ENCODE assay signal across 10 mouse cellular contexts in the genomic region with DNA sequence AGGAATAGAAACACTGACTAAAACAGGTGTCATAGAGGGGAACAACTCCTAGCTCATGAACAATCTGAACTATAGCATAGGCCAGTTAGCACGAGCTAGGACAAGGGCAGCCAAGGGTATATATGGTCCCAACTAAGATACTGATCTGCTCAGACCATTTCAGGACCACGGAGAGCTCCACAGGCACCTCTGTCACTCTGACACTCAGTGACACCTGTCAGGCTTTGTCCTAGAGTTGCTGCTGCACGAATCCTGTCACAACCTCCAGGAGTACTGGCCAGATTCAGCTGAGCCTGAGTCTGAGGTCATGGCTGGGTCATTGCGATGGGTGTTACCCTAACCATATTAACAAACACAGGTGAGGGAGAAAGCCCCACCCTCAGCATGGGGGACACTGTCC. TPM values are rescaled to one million over a fixed set of nuclear protein-coding genes. Genes with fewer than 3 reads are reported as not detected.
DNase-seq lines count a peak whose midpoint lies in the region; ATAC-seq and TF ChIP-seq lines count a peak whose summit lies in the region.
"Had no signal": no experiment of that assay in that cellular context is flagged by ENCODE, and none has a peak within 500 bp of the region (broad histone marks: within the 10 kb centered on the region; RNA-seq: fewer than 3 reads in every experiment).

No protein-coding gene starts in this region.

- ATAC-seq in lung, embryonic 14.5 days (ENCODE audit: insufficient read depth): no peak
- ATAC-seq in granulocyte monocyte progenitor cell, adult 5-6 weeks (replicated peaks; ENCODE audit: poor library complexity, severe bottlenecking): peak; percentile 50; the same call in 1 of the 2 replicates
- ATAC-seq in stomach, postnatal 0 days (ENCODE audit: low FRiP score, low TSS enrichment): peak; percentile 34; the same call in 1 of the 2 replicates

- no peak overlapping the region for H3K9ac ChIP-seq in lung, embryonic 14.5 days
- H3K9ac ChIP-seq in stomach, postnatal 0 days (ENCODE audit: low read length): no peak overlapping the region
- H3K9ac ChIP-seq: heart, embryonic 15.5 days had no signal

- H3K27ac ChIP-seq in lung, embryonic 14.5 days (ENCODE audit: low read depth): no peak overlapping the region
- H3K27ac ChIP-seq in stomach, postnatal 0 days (replicated peaks): no peak overlapping the region
- H3K27ac ChIP-seq: heart, embryonic 15.5 days; macrophage had no signal

- no peaks in the 10 kb centered on the region for H3K36me3 ChIP-seq in lung, embryonic 14.5 days (ENCODE audit: insufficient read depth)
- H3K36me3 ChIP-seq in stomach, postnatal 0 days (ENCODE audit: control insufficient read depth, insufficient read depth, low read length): peaks cover 2% of the 10 kb centered on the region; the same call in 1 of the 2 replicates
- H3K36me3 ChIP-seq: heart, embryonic 15.5 days had no signal

- H3K4me1 ChIP-seq in lung, embryonic 14.5 days (ENCODE audit: insufficient read depth): no peaks in the 10 kb centered on the region
- H3K4me1 ChIP-seq in lung, adult 2 months (ENCODE audit: control insufficient read depth, insufficient read depth, low read length): no peaks in the 10 kb centered on the region
- H3K4me1 ChIP-seq in stomach, postnatal 0 days (replicated peaks; ENCODE audit: control insufficient read depth, insufficient read depth): no peaks in the 10 kb centered on the region
- H3K4me1 ChIP-seq: heart, embryonic 15.5 days had no signal

- H3K4me3 ChIP-seq in lung, embryonic 14.5 days (ENCODE audit: low read depth, low read length): no peak overlapping the region
- H3K4me3 ChIP-seq in lung, adult 2 months (replicated peaks; ENCODE audit: extremely low read depth, low read depth, low read length): no peak overlapping the region
- no peak overlapping the region for H3K4me3 ChIP-seq in stomach, postnatal 0 days (ENCODE audit: low read depth, low read length)
- H3K4me3 ChIP-seq: heart, embryonic 15.5 days had no signal

- H3K4me2 ChIP-seq in lung, embryonic 14.5 days: no peak overlapping the region
- no peak overlapping the region for H3K4me2 ChIP-seq in stomach, postnatal 0 days (replicated peaks; ENCODE audit: low read depth)
- H3K4me2 ChIP-seq: heart, embryonic 15.5 days had no signal

- H3K27me3 ChIP-seq in lung, embryonic 14.5 days (ENCODE audit: insufficient read depth, low read length): no peaks in the 10 kb centered on the region
- H3K27me3 ChIP-seq in stomach, postnatal 0 days (ENCODE audit: control insufficient read depth, insufficient read depth, low read length): no peaks in the 10 kb centered on the region
- H3K27me3 ChIP-seq: heart, embryonic 15.5 days had no signal

- 27% methylated on average over 4 of the region's 4 CpGs for WGBS in lung, embryonic 14.5 days
- WGBS in lung, adult 2 months: 32% methylated on average over 4 of the region's 4 CpGs
- 27% methylated on average over 4 of the region's 4 CpGs for WGBS in stomach, postnatal 0 days

- no peak for TF ChIP-seq POLR2A in lung, adult 2 months (IDR thresholded peaks at IDR 0.05; ENCODE audit: borderline replicate concordance, extremely low read depth, low read depth, low read length)

- no peak for TF ChIP-seq EP300 in stomach, postnatal 0 days (optimal IDR thresholded peaks at IDR 0.05)

- peak; percentile 76 for DNase-seq in lung, embryonic 14.5 days
- no peak for DNase-seq in lung, adult 2 months
- DNase-seq in R1 (ENCODE audit: low read depth, low spot score): peak; percentile 72
- peak; percentile 37 for DNase-seq in stomach, postnatal 0 days (ENCODE audit: low spot score)
- DNase-seq in Muller cell, postnatal 12 days (ENCODE audit: inconsistent ontology term): no peak
- DNase-seq in cerebellum, adult 8-10 months: no peak
- DNase-seq in urinary bladder, postnatal 36 days (ENCODE audit: low spot score in 2 of 2): no peak

- no peaks in the 10 kb centered on the region for H3K9me3 ChIP-seq in lung, embryonic 14.5 days (ENCODE audit: low read depth, low read length)
- no peaks in the 10 kb centered on the region for H3K9me3 ChIP-seq in stomach, postnatal 0 days (ENCODE audit: control insufficient read depth, low read length)
- H3K9me3 ChIP-seq: heart, embryonic 15.5 days had no signal

- TF ChIP-seq CTCF in lung, embryonic 14.5 days (IDR thresholded peaks at IDR 0.05; ENCODE audit: low read depth): no peak
- TF ChIP-seq CTCF in lung, adult 2 months (IDR thresholded peaks at IDR 0.05; ENCODE audit: insufficient read depth, low read length): no peak
- no peak for TF ChIP-seq CTCF in stomach, postnatal 0 days (IDR thresholded peaks at IDR 0.05; ENCODE audit: low read depth)

RNA-seq across cellular contexts. Expression of gene Mgat3, which starts 29.9 kb away (rescaled TPM):
- polyA plus RNA-seq in lung, embryonic 14.5 days (2014; fragmentation: Nextera tagmentation; extraction: Ambion mirVana): 6.1 and 7.7 TPM in 2 replicates
- polyA plus RNA-seq in lung, adult 2 months (2012; rRNA removed): 21.5 and 23.9 TPM in 2 replicates
- total RNA-seq in granulocyte monocyte progenitor cell, adult 5-6 weeks (2014; fragmentation: Nextera tagmentation): not detected in 2 replicates
- total RNA-seq in granulocyte monocyte progenitor cell, adult 5-6 weeks (2017): not detected in 2 replicates
- 5.8 and 5.9 TPM in 2 replicates for polyA plus RNA-seq in stomach, postnatal 0 days (2015; fragmentation: Nextera tagmentation; extraction: Ambion mirVana)

RNA-seq across cellular contexts. Expression of gene Mief1, which starts 30.4 kb away (rescaled TPM):
- polyA plus RNA-seq in lung, embryonic 14.5 days (2014; fragmentation: Nextera tagmentation; extraction: Ambion mirVana): 31.7 and 32.9 TPM in 2 replicates
- polyA plus RNA-seq in lung, adult 2 months (2012; rRNA removed): 10.7 and 14.6 TPM in 2 replicates
- total RNA-seq in granulocyte monocyte progenitor cell, adult 5-6 weeks (2014; fragmentation: Nextera tagmentation): 20.3 and 31.4 TPM in 2 replicates
- 19.2 and 20.8 TPM in 2 replicates for total RNA-seq in granulocyte monocyte progenitor cell, adult 5-6 weeks (2017)
- polyA plus RNA-seq in stomach, postnatal 0 days (2015; fragmentation: Nextera tagmentation; extraction: Ambion mirVana): 12.6 TPM in 2 replicates

RNA-seq across cellular contexts. Expression of gene AC140267.1, which starts 32.2 kb away (rescaled TPM):
- polyA plus RNA-seq in lung, embryonic 14.5 days (2014; fragmentation: Nextera tagmentation; extraction: Ambion mirVana): not detected in 2 replicates
- not detected in 2 replicates for polyA plus RNA-seq in lung, adult 2 months (2012; rRNA removed)
- total RNA-seq in granulocyte monocyte progenitor cell, adult 5-6 weeks (2014; fragmentation: Nextera tagmentation): 39.4 TPM in 1 of 2 replicates, not detected in the other
- total RNA-seq in granulocyte monocyte progenitor cell, adult 5-6 weeks (2017): not detected in 2 replicates
- polyA plus RNA-seq in stomach, postnatal 0 days (2015; fragmentation: Nextera tagmentation; extraction: Ambion mirVana): not detected in 2 replicates
- polyA plus RNA-seq: heart, embryonic 15.5 days; macrophage had no signal

RNA-seq across cellular contexts. Expression of gene Atf4, which starts 51.6 kb away (rescaled TPM):
- 115 and 136 TPM in 2 replicates for polyA plus RNA-seq in lung, embryonic 14.5 days (2014; fragmentation: Nextera tagmentation; extraction: Ambion mirVana)
- polyA plus RNA-seq in lung, adult 2 months (2012; rRNA removed): 142 and 154 TPM in 2 replicates
- total RNA-seq in granulocyte monocyte progenitor cell, adult 5-6 weeks (2014; fragmentation: Nextera tagmentation): 195 and 214 TPM in 2 replicates
- 361 and 380 TPM in 2 replicates for total RNA-seq in granulocyte monocyte progenitor cell, adult 5-6 weeks (2017)
- 104 and 114 TPM in 2 replicates for polyA plus RNA-seq in stomach, postnatal 0 days (2015; fragmentation: Nextera tagmentation; extraction: Ambion mirVana)

Comparison
In these comparisons a context has a peak if more than half of its experiments do, and no peak if none do; other contexts are left out.
1. DNase-seq: peak in lung, embryonic 14.5 days (single experiment), R1 (single experiment) and stomach, postnatal 0 days (single experiment); none in lung, adult 2 months (single experiment), Muller cell, postnatal 12 days (single experiment), cerebellum, adult 8-10 months (single experiment) and urinary bladder, postnatal 36 days (0 of 2).